Mouse (Mus musculus): ENCODE measurements around the gene Hcn2. TPM values are rescaled to one million over a fixed set of nuclear protein-coding genes. Genes with fewer than 3 reads are reported as not detected.

Gene Hcn2
- total RNA-seq (2017), result not detected in 2 replicates

GRCm38 (mm10) chr10:79716254-79716987, at the start of gene Hcn2:
TSS of gene Hcn2 (plus strand) at chr10:79716634.
- no peak for ATAC-seq (ENCODE audit: extremely low read depth, insufficient number of reproducible peaks, low FRiP score, poor library complexity, severe bottlenecking)

- ATAC-seq (ENCODE audit: extremely low read depth, insufficient number of reproducible peaks, low FRiP score, poor library complexity, severe bottlenecking), result no peak
Measured at GRCm38 (mm10) chr10:79668076-79668475, 48.4 kb upstream of the Hcn2 start.

- peak; percentile 78 for ATAC-seq (ENCODE audit: extremely low read depth, insufficient number of reproducible peaks, low FRiP score, poor library complexity, severe bottlenecking)
Measured at GRCm38 (mm10) chr10:79668771-79669575, 47.5 kb upstream of the Hcn2 start, which contains the start of gene Tpgs1. TSS of gene Tpgs1 (plus strand) at chr10:79669369.

- ATAC-seq (ENCODE audit: extremely low read depth, insufficient number of reproducible peaks, low FRiP score, poor library complexity, severe bottlenecking), result no peak
Measured at GRCm38 (mm10) chr10:79669576-79670057, 46.8 kb upstream of the Hcn2 start.

GRCm38 (mm10) chr10:79670071-79670888, 46.2 kb upstream of the Hcn2 start:
- no peak for ATAC-seq (ENCODE audit: extremely low read depth, insufficient number of reproducible peaks, low FRiP score, poor library complexity, severe bottlenecking)

GRCm38 (mm10) chr10:79671396-79672087, 44.9 kb upstream of the Hcn2 start:
- no peak for ATAC-seq (ENCODE audit: extremely low read depth, insufficient number of reproducible peaks, low FRiP score, poor library complexity, severe bottlenecking)

GRCm38 (mm10) chr10:79672088-79672455, 44.4 kb upstream of the Hcn2 start:
- ATAC-seq (ENCODE audit: extremely low read depth, insufficient number of reproducible peaks, low FRiP score, poor library complexity, severe bottlenecking), result no peak

GRCm38 (mm10) chr10:79673054-79673453, 43.4 kb upstream of the Hcn2 start:
- ATAC-seq (ENCODE audit: extremely low read depth, insufficient number of reproducible peaks, low FRiP score, poor library complexity, severe bottlenecking), result no peak

GRCm38 (mm10) chr10:79675346-79676035, 40.9 kb upstream of the Hcn2 start:
- ATAC-seq (ENCODE audit: extremely low read depth, insufficient number of reproducible peaks, low FRiP score, poor library complexity, severe bottlenecking), result no peak

GRCm38 (mm10) chr10:79680606-79681495, 35.6 kb upstream of the Hcn2 start:
- ATAC-seq (ENCODE audit: extremely low read depth, insufficient number of reproducible peaks, low FRiP score, poor library complexity, severe bottlenecking), result peak; percentile 0; the same call in 1 of the 2 replicates

- ATAC-seq (ENCODE audit: extremely low read depth, insufficient number of reproducible peaks, low FRiP score, poor library complexity, severe bottlenecking), result peak; percentile 84
Measured at GRCm38 (mm10) chr10:79681591-79682245, 34.7 kb upstream of the Hcn2 start, which contains the start of gene Cdc34. TSS of gene Cdc34 (plus strand) at chr10:79682195.

- ATAC-seq (ENCODE audit: extremely low read depth, insufficient number of reproducible peaks, low FRiP score, poor library complexity, severe bottlenecking), result no peak
Measured at GRCm38 (mm10) chr10:79682551-79682915, 33.9 kb upstream of the Hcn2 start.

- ATAC-seq (ENCODE audit: extremely low read depth, insufficient number of reproducible peaks, low FRiP score, poor library complexity, severe bottlenecking), result no peak
Measured at GRCm38 (mm10) chr10:79682916-79683582, 33.4 kb upstream of the Hcn2 start.

- ATAC-seq (ENCODE audit: extremely low read depth, insufficient number of reproducible peaks, low FRiP score, poor library complexity, severe bottlenecking), result no peak
Measured at GRCm38 (mm10) chr10:79683726-79684640, 32.5 kb upstream of the Hcn2 start.

All from neutrophil, adult 5-6 weeks (primary cell).